Mouse (Mus musculus): ENCODE measurements around the gene Ift81. TPM values are rescaled to one million over a fixed set of nuclear protein-coding genes. Genes with fewer than 3 reads are reported as not detected.

Ift81 gene
- polyA plus RNA-seq, 1 experiment from 2014 or later = 29.5 TPM

DNA sequence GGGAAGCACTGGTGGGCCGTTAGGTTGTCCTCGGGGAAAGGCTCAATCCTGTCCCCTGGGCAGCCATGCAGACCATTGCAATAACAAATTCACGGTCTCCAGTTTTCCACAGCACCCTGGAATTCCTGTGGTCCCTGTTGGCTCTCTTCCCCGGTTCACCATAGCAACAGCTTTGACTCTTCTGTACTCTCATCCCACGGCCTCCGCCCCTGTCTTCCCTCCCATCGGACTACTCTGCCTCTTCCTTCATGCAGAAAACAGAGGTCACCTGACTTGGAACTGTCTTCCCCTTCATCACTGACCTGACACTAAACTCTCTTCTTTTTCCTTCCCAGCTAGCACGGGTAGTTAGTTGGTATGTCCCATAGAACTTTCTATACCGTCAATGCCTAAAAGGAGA lies 22.0 kb upstream of the Ift81 start:
- no peak for DNase-seq (ENCODE audit: low spot score)
- 66% methylated on average over 9 of the region's 9 CpGs for WGBS

DNA sequence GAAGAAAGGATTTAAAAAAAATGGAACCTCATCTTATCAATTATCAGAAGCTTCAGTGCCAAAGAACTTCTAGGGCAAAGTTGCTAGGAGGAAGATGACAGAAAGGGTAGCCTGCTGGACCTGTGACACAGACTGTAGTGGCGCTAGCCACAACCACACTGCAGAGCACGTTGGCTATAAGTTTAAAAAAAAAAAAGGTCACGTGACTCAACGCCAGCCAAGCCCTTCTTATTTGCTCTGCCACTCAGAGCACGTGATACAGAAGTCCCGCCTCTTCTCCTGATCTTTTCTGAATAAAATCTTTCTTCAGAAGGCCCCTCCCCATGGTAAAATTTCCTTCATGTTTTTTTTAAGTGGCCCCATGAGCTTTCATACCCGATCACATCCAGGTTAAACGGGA lies 20.9 kb upstream of the Ift81 start:
- Histone ChIP-seq H3K4me1 (ENCODE audit: insufficient read depth, low read depth, low read length) (no peaks in the 10 kb centered on the region), H3K4me3 (ENCODE audit: low read depth, low read length) (no peak overlapping the region), H3K4me2 (replicated peaks; ENCODE audit: low read depth, low read length) (no peak overlapping the region), H3K27me3 (replicated peaks; ENCODE audit: insufficient read depth, low read length) (no peaks in the 10 kb centered on the region), H3K36me3 (ENCODE audit: insufficient read depth, low read length) (no peaks in the 10 kb centered on the region), H3K9ac (replicated peaks; ENCODE audit: low read depth) (no peak overlapping the region), H3K27ac (ENCODE audit: low read length) (no peak overlapping the region), H3K9me3 (ENCODE audit: low read length) (no peaks in the 10 kb centered on the region)
- DNase-seq (ENCODE audit: low spot score) (no peak), ATAC-seq (no peak)
- WGBS = 65% methylated on average over 8 of the region's 8 CpGs
- no peak for TF ChIP-seq CTCF (IDR thresholded peaks at IDR 0.05)
- TF ChIP-seq EP300 (IDR thresholded peaks at IDR 0.05) = no peak

More for the DNA sequence above, 22.0 kb upstream of the Ift81 start:
- ATAC-seq = no peak
- no peaks in the 10 kb centered on the region for H3K9me3 ChIP-seq (ENCODE audit: low read length)
- no peak overlapping the region for H3K4me2 ChIP-seq (replicated peaks; ENCODE audit: low read depth, low read length)
- TF ChIP-seq CTCF (IDR thresholded peaks at IDR 0.05) (no peak), EP300 (IDR thresholded peaks at IDR 0.05) (no peak)
- H3K9ac ChIP-seq (replicated peaks; ENCODE audit: low read depth) = no peak overlapping the region
- H3K4me1 ChIP-seq (ENCODE audit: insufficient read depth, low read depth, low read length) = no peaks in the 10 kb centered on the region
- no peaks in the 10 kb centered on the region for H3K27me3 ChIP-seq (replicated peaks; ENCODE audit: insufficient read depth, low read length)
- no peaks in the 10 kb centered on the region for H3K36me3 ChIP-seq (ENCODE audit: insufficient read depth, low read length)
- H3K4me3 ChIP-seq (ENCODE audit: low read depth, low read length) = no peak overlapping the region
- H3K27ac ChIP-seq (ENCODE audit: low read length) = no peak overlapping the region

DNA sequence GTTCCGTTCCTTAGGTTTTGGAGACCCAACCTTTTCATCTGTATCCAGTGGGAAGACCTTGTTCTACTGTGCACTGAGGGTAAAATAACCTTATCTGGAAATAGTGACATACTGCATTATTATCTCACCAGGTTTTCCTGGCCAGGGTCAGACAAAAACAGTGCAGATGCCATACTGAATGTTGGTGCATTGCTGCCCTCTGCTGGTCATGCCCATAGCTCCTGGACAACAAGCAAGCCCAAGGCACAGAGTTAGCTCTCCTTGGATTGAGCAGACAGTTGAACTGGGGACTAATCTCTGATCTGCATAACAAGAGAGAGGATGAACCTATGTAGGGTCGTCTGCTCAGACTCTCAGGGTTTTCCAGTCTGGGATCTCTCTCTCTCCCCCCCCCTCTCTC lies 12.9 kb upstream of the Ift81 start:
- Histone ChIP-seq H3K4me3 (ENCODE audit: low read depth, low read length) (no peak overlapping the region), H3K27ac (ENCODE audit: low read length) (no peak overlapping the region), H3K9me3 (ENCODE audit: low read length) (no peaks in the 10 kb centered on the region), H3K36me3 (ENCODE audit: insufficient read depth, low read length) (no peaks in the 10 kb centered on the region), H3K9ac (replicated peaks; ENCODE audit: low read depth) (no peak overlapping the region), H3K4me1 (ENCODE audit: insufficient read depth, low read depth, low read length) (no peaks in the 10 kb centered on the region), H3K4me2 (replicated peaks; ENCODE audit: low read depth, low read length) (no peak overlapping the region), H3K27me3 (replicated peaks; ENCODE audit: insufficient read depth, low read length) (no peaks in the 10 kb centered on the region)
- 43% methylated on average over 2 of the region's 2 CpGs for WGBS
- TF ChIP-seq EP300 (IDR thresholded peaks at IDR 0.05) (no peak), CTCF (IDR thresholded peaks at IDR 0.05) (peak; percentile 98)
- DNase-seq (ENCODE audit: low spot score) (peak; percentile 91), ATAC-seq (peak; percentile 81)

DNA sequence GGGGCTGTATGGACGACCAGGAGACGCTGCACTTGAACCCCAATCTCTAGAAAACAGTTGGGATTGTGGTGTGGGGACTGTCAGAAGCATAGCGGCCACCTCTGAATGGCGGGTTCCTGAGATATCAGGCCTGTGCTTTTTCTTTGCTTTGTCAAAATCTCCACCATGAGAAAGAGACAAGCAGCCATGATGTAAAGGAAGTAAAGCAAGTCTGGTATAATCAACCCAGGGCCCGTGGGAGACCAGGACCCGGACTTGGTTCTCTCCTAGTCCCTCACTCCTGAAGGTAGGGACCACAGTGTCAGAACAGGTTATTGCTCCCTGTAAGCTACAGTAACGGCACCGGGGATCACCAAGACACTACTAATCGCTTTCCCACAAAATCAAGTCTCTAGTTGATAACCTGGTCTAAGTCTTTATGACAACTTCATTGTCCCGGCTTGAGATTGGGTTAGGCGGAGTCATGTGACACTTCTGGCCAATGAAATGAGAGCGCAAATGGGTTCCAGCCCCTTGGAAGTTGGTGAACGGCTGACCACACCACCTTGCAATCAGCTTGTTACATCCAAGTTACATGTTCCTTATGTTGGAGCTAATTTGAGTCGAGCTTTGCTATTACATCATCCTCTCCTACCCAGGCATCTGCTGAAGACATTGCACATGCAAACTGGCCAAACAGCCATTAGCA lies 11.4 kb upstream of the Ift81 start:
- WGBS = 81% methylated on average over 14 of the region's 14 CpGs
- Histone ChIP-seq H3K4me2 (replicated peaks; ENCODE audit: low read depth, low read length) (no peak overlapping the region), H3K4me3 (ENCODE audit: low read depth, low read length) (no peak overlapping the region), H3K36me3 (ENCODE audit: insufficient read depth, low read length) (no peaks in the 10 kb centered on the region), H3K27me3 (replicated peaks; ENCODE audit: insufficient read depth, low read length) (no peaks in the 10 kb centered on the region), H3K4me1 (ENCODE audit: insufficient read depth, low read depth, low read length) (peaks cover 4% of the 10 kb centered on the region; the same call in 1 of the 2 replicates), H3K9ac (replicated peaks; ENCODE audit: low read depth) (no peak overlapping the region), H3K9me3 (ENCODE audit: low read length) (no peaks in the 10 kb centered on the region), H3K27ac (ENCODE audit: low read length) (no peak overlapping the region)
- DNase-seq (ENCODE audit: low spot score) = peak; percentile 34
- no peak for ATAC-seq
- no peak for TF ChIP-seq EP300 (IDR thresholded peaks at IDR 0.05)
- TF ChIP-seq CTCF (IDR thresholded peaks at IDR 0.05) = no peak

DNA sequence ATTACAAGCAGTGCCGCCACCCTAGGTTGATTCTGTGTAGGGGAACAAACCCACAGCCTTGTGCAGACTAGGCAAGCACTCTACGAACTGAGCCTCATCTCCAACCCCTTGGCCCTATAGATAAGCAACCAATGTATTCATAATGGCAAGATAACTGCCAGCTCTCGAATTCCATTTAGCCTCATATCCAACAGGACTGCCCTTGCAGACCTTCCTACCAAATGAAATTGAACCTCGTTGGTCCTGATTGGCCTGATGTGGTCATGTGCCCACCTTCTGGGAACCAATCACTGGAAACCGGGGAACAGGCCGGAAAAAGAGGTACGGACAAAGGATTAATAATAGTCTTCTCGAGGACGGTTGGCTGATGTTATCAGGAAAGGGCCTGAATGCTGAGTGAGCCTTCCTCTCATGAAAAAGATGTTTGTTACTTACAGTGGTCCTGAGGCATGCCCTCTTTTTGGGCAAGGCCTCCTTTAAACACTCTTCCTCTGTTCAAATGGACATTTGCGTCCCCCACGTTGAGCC lies 10.7 kb upstream of the Ift81 start:
- Histone ChIP-seq H3K9ac (replicated peaks; ENCODE audit: low read depth) (no peak overlapping the region), H3K4me1 (ENCODE audit: insufficient read depth, low read depth, low read length) (peaks cover 4% of the 10 kb centered on the region; the same call in 1 of the 2 replicates), H3K27me3 (replicated peaks; ENCODE audit: insufficient read depth, low read length) (no peaks in the 10 kb centered on the region), H3K36me3 (ENCODE audit: insufficient read depth, low read length) (no peaks in the 10 kb centered on the region), H3K4me2 (replicated peaks; ENCODE audit: low read depth, low read length) (no peak overlapping the region), H3K4me3 (ENCODE audit: low read depth, low read length) (no peak overlapping the region), H3K9me3 (ENCODE audit: low read length) (no peaks in the 10 kb centered on the region), H3K27ac (ENCODE audit: low read length) (no peak overlapping the region)
- WGBS = 84% methylated on average over 11 of the region's 11 CpGs
- ATAC-seq (no peak), DNase-seq (ENCODE audit: low spot score) (no peak)
- TF ChIP-seq EP300 (IDR thresholded peaks at IDR 0.05) (no peak), CTCF (IDR thresholded peaks at IDR 0.05) (no peak)

DNA sequence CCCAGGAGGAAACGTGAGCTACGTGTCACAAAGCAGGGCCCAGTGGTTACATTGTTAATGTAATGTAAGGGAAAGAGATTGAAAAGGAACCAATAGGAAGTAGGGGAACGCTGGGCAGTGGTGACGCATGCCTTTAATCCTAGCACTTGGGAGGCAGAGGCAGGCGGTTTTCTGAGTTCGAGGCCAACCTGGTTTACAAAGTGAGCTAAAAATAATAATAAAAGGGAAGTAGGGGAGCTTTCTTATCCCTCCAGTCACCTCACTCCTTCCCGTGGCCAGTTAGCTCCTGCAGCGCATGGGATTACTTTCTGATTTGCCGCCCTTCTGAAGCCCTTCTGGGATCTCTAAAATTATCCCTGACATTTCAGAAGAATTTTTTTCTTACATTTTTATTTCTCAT lies 9.5 kb upstream of the Ift81 start:
- H3K27me3 ChIP-seq (replicated peaks; ENCODE audit: insufficient read depth, low read length) = no peaks in the 10 kb centered on the region
- H3K4me3 ChIP-seq (ENCODE audit: low read depth, low read length) = no peak overlapping the region
- H3K36me3 ChIP-seq (ENCODE audit: insufficient read depth, low read length) = no peaks in the 10 kb centered on the region
- ATAC-seq (no peak), DNase-seq (ENCODE audit: low spot score) (no peak)
- no peaks in the 10 kb centered on the region for H3K9me3 ChIP-seq (ENCODE audit: low read length)
- no peak overlapping the region for H3K4me2 ChIP-seq (replicated peaks; ENCODE audit: low read depth, low read length)
- peaks cover 4% of the 10 kb centered on the region; the same call in 1 of the 2 replicates for H3K4me1 ChIP-seq (ENCODE audit: insufficient read depth, low read depth, low read length)
- WGBS = 75% methylated on average over 9 of the region's 9 CpGs
- no peak overlapping the region for H3K27ac ChIP-seq (ENCODE audit: low read length)
- no peak for TF ChIP-seq EP300 (IDR thresholded peaks at IDR 0.05)
- no peak for TF ChIP-seq CTCF (IDR thresholded peaks at IDR 0.05)
- H3K9ac ChIP-seq (replicated peaks; ENCODE audit: low read depth) = no peak overlapping the region
